ENCODE assay signal across 9 mouse cellular contexts in the genomic region with DNA sequence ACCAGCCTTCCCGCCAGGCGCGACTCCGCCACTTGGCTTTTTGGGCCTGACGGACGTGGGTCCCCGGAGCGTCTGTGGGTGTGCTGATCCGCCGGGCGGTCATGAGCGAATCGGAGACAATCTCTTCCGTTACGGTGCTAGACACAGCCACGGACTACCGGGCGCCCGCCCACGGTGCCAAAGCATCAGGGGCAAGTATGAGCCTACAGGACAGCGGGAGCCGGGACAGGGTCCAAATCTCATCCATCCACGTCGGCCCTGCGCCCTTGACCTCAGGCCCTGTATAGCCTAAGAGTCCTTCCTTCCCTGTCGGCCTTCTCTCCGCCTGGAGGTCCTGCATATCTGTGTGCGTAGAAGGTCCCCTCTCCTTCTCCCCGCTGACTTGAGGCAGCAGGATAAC. TPM values are rescaled to one million over a fixed set of nuclear protein-coding genes. Genes with fewer than 3 reads are reported as not detected.
A peak's percentile ranks its signal among the peaks of the same experiment; 100 is the strongest.
DNase-seq lines count a peak whose midpoint lies in the region; ATAC-seq and TF ChIP-seq lines count a peak whose summit lies in the region.
"Had no signal": no experiment of that assay in that cellular context is flagged by ENCODE, and none has a peak within 500 bp of the region (broad histone marks: within the 10 kb centered on the region; RNA-seq: fewer than 3 reads in every experiment).

A gene (plus strand): TSS at position 301 of the 400 bp plus-strand sequence.

- H3K4me1 ChIP-seq in heart, embryonic 12.5 days (replicated peaks): peaks cover 7% of the 10 kb centered on the region; the same call in 1 of the 2 replicates
- H3K4me1 ChIP-seq in forebrain, postnatal 0 days (ENCODE audit: insufficient read depth): no peaks in the 10 kb centered on the region
- H3K4me1 ChIP-seq in midbrain, embryonic 10.5 days: peaks cover 4% of the 10 kb centered on the region; the same call in 1 of the 2 replicates

- ATAC-seq in heart, embryonic 12.5 days (ENCODE audit: insufficient number of reproducible peaks, low FRiP score): no peak
- no peak for ATAC-seq in forebrain, postnatal 0 days

- peak within 1 kb of the TSS; percentile 41 for H3K4me3 ChIP-seq in heart, embryonic 12.5 days
- H3K4me3 ChIP-seq in forebrain, postnatal 0 days (ENCODE audit: low read depth, low read length): peak within 1 kb of the TSS; percentile 25
- peak within 1 kb of the TSS; percentile 37 for H3K4me3 ChIP-seq in midbrain, embryonic 10.5 days

- peak within 1 kb of the TSS; percentile 65 for H3K4me2 ChIP-seq in heart, embryonic 12.5 days
- peak within 1 kb of the TSS; percentile 41 for H3K4me2 ChIP-seq in forebrain, postnatal 0 days (ENCODE audit: low read depth)

- peaks cover 21% of the 10 kb centered on the region for H3K27me3 ChIP-seq in heart, embryonic 12.5 days (replicated peaks)
- H3K27me3 ChIP-seq in forebrain, postnatal 0 days (ENCODE audit: insufficient read depth, low read length): no peaks in the 10 kb centered on the region
- H3K27me3 ChIP-seq in midbrain, embryonic 10.5 days (ENCODE audit: low read depth, poor library complexity, severe bottlenecking): peaks cover 19% of the 10 kb centered on the region

- WGBS in heart, embryonic 12.5 days: 30% methylated on average over 29 of the region's 29 CpGs
- WGBS in forebrain, postnatal 0 days: 50% methylated on average over 29 of the region's 29 CpGs
- 46% methylated on average over 29 of the region's 29 CpGs for WGBS in midbrain, embryonic 10.5 days

- DNase-seq in heart, postnatal 36 days: no peak
- DNase-seq in ES-CJ7 (ENCODE audit: low read depth, low spot score): peak; percentile 36
- DNase-seq in forebrain, postnatal 0 days: no peak
- no peak for DNase-seq in midbrain, embryonic 10.5 days (ENCODE audit: low spot score)
- no peak for DNase-seq in MN1 (ENCODE audit: low spot score)
- no peak for DNase-seq in right cerebral cortex, postnatal 14 days
- DNase-seq in left cerebral cortex, adult 8-10 months (ENCODE audit: low spot score in 2 of 2): no peak

- H3K9me3 ChIP-seq in heart, embryonic 12.5 days (replicated peaks): peaks cover 67% of the 10 kb centered on the region
- H3K9me3 ChIP-seq in forebrain, postnatal 0 days (ENCODE audit: low read length): peaks cover 55% of the 10 kb centered on the region; the same call in 1 of the 2 replicates
- peaks cover 82% of the 10 kb centered on the region for H3K9me3 ChIP-seq in midbrain, embryonic 10.5 days (replicated peaks)

- TF ChIP-seq CTCF in forebrain, postnatal 0 days (IDR thresholded peaks at IDR 0.05; ENCODE audit: low read depth): no peak

- intact Hi-C loops in heart, postnatal 36 days (cut with DNase I): no loop called here

- no peak within 1 kb of the TSS for H3K27ac ChIP-seq in heart, embryonic 12.5 days (ENCODE audit: poor library complexity, severe bottlenecking)
- H3K27ac ChIP-seq in forebrain, postnatal 0 days (ENCODE audit: low read depth, low read length): peak within 1 kb of the TSS; percentile 40; the same call in 1 of the 2 replicates
- no peak within 1 kb of the TSS for H3K27ac ChIP-seq in midbrain, embryonic 10.5 days (replicated peaks)

- H3K36me3 ChIP-seq in heart, embryonic 12.5 days: peaks cover 28% of the 10 kb centered on the region
- H3K36me3 ChIP-seq in forebrain, postnatal 0 days (ENCODE audit: insufficient read depth): peaks cover 18% of the 10 kb centered on the region; the same call in 1 of the 2 replicates
- H3K36me3 ChIP-seq in midbrain, embryonic 10.5 days: peaks cover 74% of the 10 kb centered on the region

- 0 out of 2 replicates have a peak within 1 kb of the TSS, but pooled peaks have one; percentile 18 for H3K9ac ChIP-seq in heart, embryonic 12.5 days
- H3K9ac ChIP-seq in forebrain, postnatal 0 days: peak within 1 kb of the TSS; percentile 35

RNA-seq across cellular contexts. Expression of the gene that starts here (rescaled TPM):
- polyA plus RNA-seq in heart, embryonic 12.5 days (2016; fragmentation: Nextera tagmentation; extraction: Ambion mirVana): not detected in 2 replicates
- total RNA-seq in heart, postnatal 36 days (2021): not detected
- not detected in 2 replicates for total RNA-seq in forebrain, postnatal 0 days (2014; rRNA removed)
- polyA plus RNA-seq in forebrain, postnatal 0 days (2015; fragmentation: Nextera tagmentation; extraction: Ambion mirVana): 0.82 and 1.1 TPM in 2 replicates
- not detected in 2 replicates for polyA plus RNA-seq in midbrain, embryonic 10.5 days (2016; fragmentation: Nextera tagmentation; extraction: Ambion mirVana)
- 1 to 10 TPM in 1 of 4 experiments, under 1 TPM in 2, not detected in 1; 0.64 to 1.1 (median 0.98) TPM for total RNA-seq in left cerebral cortex, adult 8-10 months (2022)
- polyA plus RNA-seq: liver, embryonic 16.5 days had no signal
